Mouse (Mus musculus): Measurements from ENCODE around the gene Trim41. TPM values are rescaled to one million over a fixed set of nuclear protein-coding genes. Genes with fewer than 3 reads are reported as not detected.
"Not testable (repeated sequence)": the region's sequence is repeated elsewhere in the genome, so short reads cannot be mapped to it uniquely, and the experiment has no call there.

The Trim41 gene
- polyA plus RNA-seq, 1 experiment from 2014 or later, result 4.0 TPM

DNA sequence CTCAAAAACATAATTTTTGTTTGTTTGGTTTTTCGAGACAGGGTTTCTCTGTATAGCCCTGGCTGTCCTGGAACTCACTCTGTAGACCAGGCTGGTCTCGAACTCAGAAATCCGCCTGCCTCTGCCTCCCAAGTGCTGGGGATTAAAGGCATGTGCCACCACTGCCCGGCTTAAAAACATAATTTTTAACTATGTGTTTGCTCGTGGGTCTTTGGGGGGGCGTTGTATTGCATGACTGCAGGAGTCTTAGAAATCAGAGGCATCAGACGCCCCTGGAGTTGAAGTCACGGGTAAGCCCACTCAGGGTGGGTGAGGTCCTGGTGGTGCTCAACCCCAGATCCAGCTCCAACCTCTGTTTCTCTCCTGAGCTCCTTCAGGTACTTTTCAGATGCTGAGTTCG, 25.3 kb downstream of the Trim41 start:
- H3K4me1 ChIP-seq, result peaks cover 12% of the 10 kb centered on the region
- H3K27ac ChIP-seq; H3K4me3 ChIP-seq; H3K27me3 ChIP-seq (ENCODE audit: poor library complexity, severe bottlenecking); DNase-seq (ENCODE audit: extremely low spot score, low spot score); H3K9me3 ChIP-seq; H3K36me3 ChIP-seq (replicated peaks): not testable (repeated sequence)
- WGBS, result 91% methylated on average over 9 of the region's 9 CpGs

DNA sequence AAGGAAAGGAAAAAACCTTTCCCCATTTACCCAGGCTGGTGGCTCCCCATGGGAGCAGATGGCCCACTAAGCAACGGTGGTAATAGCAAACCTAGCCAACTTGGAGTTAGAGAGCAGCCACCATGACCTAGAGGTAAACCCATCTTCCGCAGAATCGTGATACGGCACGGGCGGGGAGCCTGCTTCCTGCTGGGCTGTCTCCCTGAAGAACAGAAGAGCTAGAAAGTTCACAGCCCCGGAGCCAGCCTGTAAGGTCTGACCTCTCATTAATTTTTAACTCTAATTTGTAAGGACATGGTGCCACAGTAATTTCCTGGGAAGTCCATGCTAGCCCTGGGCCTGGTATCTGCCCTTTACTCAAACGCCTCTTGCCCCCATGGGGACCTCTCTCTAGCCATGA, 26.2 kb downstream of the Trim41 start:
- no peaks in the 10 kb centered on the region for H3K27me3 ChIP-seq (ENCODE audit: poor library complexity, severe bottlenecking)
- no peak for DNase-seq (ENCODE audit: extremely low spot score, low spot score)
- H3K4me3 ChIP-seq, result no peak overlapping the region
- no peak overlapping the region for H3K27ac ChIP-seq
- peaks cover 12% of the 10 kb centered on the region for H3K4me1 ChIP-seq
- WGBS, result 68% methylated on average over 8 of the region's 8 CpGs
- no peaks in the 10 kb centered on the region for H3K36me3 ChIP-seq (replicated peaks)
- H3K9me3 ChIP-seq, result no peaks in the 10 kb centered on the region

DNA sequence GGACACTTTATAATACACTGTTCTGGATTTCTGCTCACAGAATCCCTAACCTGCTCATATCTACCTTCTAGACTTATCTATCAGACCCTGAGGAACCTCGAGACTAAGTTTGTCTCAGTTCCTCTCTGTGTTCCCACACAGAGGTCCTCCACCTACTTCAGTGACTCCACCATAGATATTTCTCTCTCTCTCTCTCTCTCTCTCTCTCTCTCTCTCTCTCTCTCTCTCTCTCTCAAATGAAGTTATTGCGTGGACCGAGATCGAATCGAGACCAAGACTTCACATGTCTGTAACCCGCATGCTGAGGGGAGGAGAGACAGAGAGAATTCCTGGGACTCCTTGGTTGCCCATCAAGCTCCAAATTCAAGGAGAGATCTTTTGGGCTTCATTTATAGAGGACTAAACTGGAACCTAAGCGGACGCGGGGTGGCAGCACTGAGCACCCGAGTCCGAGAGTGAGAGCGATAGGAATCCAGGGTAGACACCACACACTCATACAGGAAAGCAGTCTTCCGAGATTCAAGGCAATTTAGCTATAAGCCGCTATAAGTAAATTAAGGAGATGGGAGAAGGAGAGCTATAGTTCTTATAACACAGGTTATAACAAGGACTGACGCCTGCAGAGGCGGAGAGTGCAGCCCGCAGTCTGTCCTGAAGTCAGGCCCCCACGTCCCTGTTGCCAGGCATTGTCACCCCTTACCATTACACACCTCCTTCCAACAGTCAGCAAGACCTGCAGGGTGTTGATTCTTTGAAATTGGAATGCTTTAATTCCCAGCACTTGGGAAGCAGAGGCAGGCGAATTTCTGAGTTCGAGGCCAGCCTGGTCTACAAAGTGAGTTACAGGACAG, 27.0 kb downstream of the Trim41 start:
- no peaks in the 10 kb centered on the region for H3K27me3 ChIP-seq (ENCODE audit: poor library complexity, severe bottlenecking)
- 16% methylated on average over 20 of the region's 20 CpGs for WGBS
- peak; percentile 73 for DNase-seq (ENCODE audit: extremely low spot score, low spot score)
- no peaks in the 10 kb centered on the region for H3K36me3 ChIP-seq (replicated peaks)
- H3K9me3 ChIP-seq, result 0 out of 2 replicates have a peak, but pooled peaks cover 4% of the 10 kb centered on the region
- H3K4me3 ChIP-seq, result peak overlapping the region; percentile 40
- H3K27ac ChIP-seq, result no peak overlapping the region
- peaks cover 12% of the 10 kb centered on the region for H3K4me1 ChIP-seq

DNA sequence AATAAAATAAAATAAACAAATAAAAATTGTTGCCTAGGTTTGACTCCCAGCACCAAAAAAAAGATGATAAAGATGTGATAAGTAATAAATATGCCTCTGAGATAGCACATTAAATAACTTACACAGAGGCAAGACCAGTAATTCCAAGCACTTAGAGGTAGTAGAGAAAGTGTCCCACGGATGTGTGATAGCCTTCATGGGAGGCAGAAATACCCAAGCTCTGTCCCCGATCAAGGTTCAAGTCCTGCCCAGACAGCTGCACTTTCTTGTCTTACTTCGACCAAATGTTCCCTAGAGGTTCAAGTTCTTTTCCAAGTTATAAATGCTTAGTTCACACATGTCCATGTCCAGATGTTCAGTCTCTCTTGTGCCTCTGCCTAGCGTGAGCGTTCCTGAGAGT, 27.9 kb downstream of the Trim41 start:
- Histone ChIP-seq H3K4me3 (no peak overlapping the region), H3K27ac (no peak overlapping the region), H3K36me3 (replicated peaks) (no peaks in the 10 kb centered on the region), H3K27me3 (ENCODE audit: poor library complexity, severe bottlenecking) (no peaks in the 10 kb centered on the region), H3K4me1 (peaks cover 12% of the 10 kb centered on the region), H3K9me3 (0 out of 2 replicates have a peak, but pooled peaks cover 4% of the 10 kb centered on the region)
- no peak for DNase-seq (ENCODE audit: extremely low spot score, low spot score)
- WGBS, result 88% methylated on average over 5 of the region's 5 CpGs

DNA sequence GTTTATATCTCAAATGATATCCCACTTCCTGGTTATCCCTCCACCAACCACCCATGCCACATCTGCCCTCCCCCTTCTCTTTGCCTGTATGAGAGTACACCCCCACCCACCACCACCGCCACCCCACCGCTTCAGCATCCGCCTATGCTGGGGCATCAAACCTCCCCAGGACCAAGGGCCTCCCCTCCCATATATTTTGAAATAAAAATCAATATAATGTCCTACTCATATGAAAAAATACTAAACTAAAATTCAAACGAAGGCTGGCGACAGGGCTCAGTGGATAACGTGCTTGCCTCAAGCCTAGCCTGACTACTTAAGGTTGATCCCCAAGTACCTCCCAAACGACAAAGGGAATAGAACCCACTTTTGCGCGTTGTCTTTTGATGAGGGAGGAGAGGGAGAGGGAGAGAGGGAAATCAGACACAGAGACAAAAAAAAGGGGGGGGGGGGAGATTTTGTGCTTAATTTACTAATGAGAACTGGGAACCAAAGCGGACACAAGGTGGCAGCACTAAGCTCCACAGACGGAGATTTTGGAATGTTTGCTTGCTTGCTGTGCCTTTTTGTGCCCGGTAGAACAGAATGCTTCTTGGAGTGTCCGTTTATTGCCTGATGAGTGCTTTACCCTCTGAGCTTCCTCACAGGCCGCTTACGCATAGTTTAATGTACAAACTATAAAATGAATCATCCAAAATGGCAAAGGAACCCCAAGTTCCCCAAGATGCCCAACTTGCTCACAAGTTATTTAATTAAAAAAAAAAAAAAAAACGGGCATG, 28.7 kb downstream of the Trim41 start:
- H3K4me3 ChIP-seq, result peak overlapping the region; percentile 52
- no peaks in the 10 kb centered on the region for H3K36me3 ChIP-seq (replicated peaks)
- 11% methylated on average over 16 of the region's 16 CpGs for whole genome bisulfite sequencing
- H3K4me1 ChIP-seq, result peaks cover 12% of the 10 kb centered on the region
- peak; percentile 75 for DNase-seq (ENCODE audit: extremely low spot score, low spot score)
- H3K9me3 ChIP-seq, result 0 out of 2 replicates have a peak, but pooled peaks cover 4% of the 10 kb centered on the region
- H3K27me3 ChIP-seq (ENCODE audit: poor library complexity, severe bottlenecking), result no peaks in the 10 kb centered on the region
- peak overlapping the region; percentile 77 for H3K27ac ChIP-seq

DNA sequence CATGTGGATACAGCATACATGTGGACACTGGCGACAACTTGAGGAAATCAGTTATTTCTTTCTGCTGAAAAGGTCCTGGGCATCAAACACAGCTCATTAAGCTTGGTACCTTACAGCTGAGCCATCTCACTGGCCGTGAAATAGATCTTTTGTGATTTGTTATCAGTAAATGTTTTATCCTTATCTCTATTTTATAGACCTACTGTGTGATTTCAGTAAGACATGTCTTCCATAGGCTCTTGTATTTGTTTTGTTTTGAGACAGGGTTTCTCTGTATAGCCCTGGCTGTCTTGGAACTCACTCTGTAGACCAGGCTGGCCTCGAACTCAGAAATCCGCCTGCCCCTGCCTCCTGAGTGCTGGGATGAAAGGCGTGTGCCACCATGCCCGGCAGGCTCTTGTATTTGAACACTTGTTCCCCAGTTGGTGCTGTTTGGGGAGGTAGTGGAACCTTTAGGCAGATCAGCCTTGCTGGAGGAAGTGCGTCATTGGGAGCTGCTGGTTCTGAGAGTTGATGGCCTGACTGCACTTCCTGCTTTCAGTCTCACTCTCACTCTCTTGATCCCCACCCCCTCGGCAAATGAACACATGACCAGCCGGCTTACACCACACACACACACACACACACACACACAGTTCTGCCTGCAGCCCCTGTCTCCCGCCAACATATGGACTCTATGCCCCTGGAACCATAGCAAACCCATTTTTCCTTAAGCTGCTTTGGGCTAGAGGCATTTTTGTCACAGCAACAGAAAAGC, 29.5 kb downstream of the Trim41 start:
- no peaks in the 10 kb centered on the region for H3K27me3 ChIP-seq (ENCODE audit: poor library complexity, severe bottlenecking)
- no peaks in the 10 kb centered on the region for H3K36me3 ChIP-seq (replicated peaks)
- H3K27ac ChIP-seq, result peak overlapping the region; percentile 36; the same call in 1 of the 2 replicates
- 51% methylated on average over 10 of the region's 10 CpGs for WGBS
- DNase-seq (ENCODE audit: extremely low spot score, low spot score), result no peak
- H3K4me3 ChIP-seq, result peak overlapping the region; percentile 52
- H3K9me3 ChIP-seq, result 0 out of 2 replicates have a peak, but pooled peaks cover 4% of the 10 kb centered on the region
- H3K4me1 ChIP-seq, result peaks cover 12% of the 10 kb centered on the region

DNA sequence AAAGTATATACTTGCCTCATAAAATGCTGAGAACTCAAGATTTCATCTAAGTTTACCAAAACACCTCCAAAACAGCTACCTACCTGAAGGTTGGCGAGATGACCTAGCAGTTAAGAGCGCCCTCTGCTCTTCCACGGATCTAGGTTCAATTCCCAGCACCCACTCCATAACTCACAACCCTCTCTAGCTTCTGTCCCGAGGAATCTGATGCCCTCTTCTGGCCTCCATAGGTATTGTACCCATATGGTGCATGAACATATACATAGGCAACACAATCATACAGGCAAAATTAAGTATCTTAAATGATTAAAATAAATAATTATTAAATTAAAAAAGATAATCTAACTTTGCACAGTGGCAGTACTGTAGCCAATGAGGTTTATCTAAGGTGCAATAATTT, 34.9 kb downstream of the Trim41 start:
- Histone ChIP-seq H3K27ac (no peak overlapping the region), H3K36me3 (replicated peaks) (no peaks in the 10 kb centered on the region), H3K4me1 (no peaks in the 10 kb centered on the region), H3K27me3 (ENCODE audit: poor library complexity, severe bottlenecking) (no peaks in the 10 kb centered on the region), H3K9me3 (0 out of 2 replicates have a peak, but pooled peaks cover 4% of the 10 kb centered on the region), H3K4me3 (no peak overlapping the region)
- WGBS, result 84% methylated on average over 4 of the region's 4 CpGs
- no peak for DNase-seq (ENCODE audit: extremely low spot score, low spot score)

DNA sequence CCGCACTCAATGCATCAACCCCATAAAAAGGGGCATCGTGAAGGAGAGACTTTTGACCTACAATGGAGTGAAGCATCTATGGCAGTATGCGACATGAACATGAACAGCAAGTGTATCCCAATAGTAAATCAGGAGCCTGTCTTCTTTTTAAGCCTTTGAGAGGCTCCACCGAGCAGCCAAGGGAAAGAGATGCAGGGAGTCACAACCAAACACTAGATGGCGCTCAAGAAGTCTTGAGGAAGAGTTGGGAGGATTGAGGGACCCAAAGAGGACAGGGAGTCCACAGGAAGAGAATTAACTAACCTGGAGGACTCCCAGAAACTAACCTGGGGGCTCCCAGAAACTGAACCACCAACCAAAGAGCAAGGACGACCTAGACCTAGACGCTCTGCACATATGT, 37.7 kb downstream of the Trim41 start:
- Histone ChIP-seq H3K27ac (no peak overlapping the region), H3K36me3 (replicated peaks) (no peaks in the 10 kb centered on the region), H3K27me3 (ENCODE audit: poor library complexity, severe bottlenecking) (no peaks in the 10 kb centered on the region), H3K4me3 (no peak overlapping the region), H3K4me1 (no peaks in the 10 kb centered on the region), H3K9me3 (no peaks in the 10 kb centered on the region)
- DNase-seq (ENCODE audit: extremely low spot score, low spot score), result no peak
- WGBS, result 39% methylated on average over 7 of the region's 7 CpGs

DNA sequence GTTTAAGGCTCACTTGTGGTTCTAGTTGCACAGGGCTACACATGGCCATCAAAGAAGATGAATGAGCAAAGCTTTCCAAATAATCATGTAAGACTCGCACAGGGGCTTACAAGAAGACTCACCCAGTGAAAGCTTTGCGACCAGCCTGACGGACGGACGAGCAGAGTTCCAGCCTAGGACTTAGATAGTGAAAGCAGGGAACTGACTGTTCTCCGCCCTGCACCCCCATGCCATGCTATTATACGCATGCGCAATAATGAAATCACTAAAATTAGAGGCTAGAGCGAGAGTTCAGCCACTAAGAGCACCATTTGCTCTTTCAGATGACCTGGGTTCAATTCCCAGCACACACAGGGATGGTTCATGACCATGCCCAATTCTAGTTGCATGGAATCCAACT, 39.9 kb downstream of the Trim41 start:
- H3K27me3 ChIP-seq (ENCODE audit: poor library complexity, severe bottlenecking), result no peaks in the 10 kb centered on the region
- no peak for DNase-seq (ENCODE audit: extremely low spot score, low spot score)
- WGBS, result 94% methylated on average over 9 of the region's 9 CpGs
- no peaks in the 10 kb centered on the region for H3K4me1 ChIP-seq
- no peak overlapping the region for H3K27ac ChIP-seq
- no peaks in the 10 kb centered on the region for H3K9me3 ChIP-seq
- no peak overlapping the region for H3K4me3 ChIP-seq
- H3K36me3 ChIP-seq (replicated peaks), result no peaks in the 10 kb centered on the region

DNA sequence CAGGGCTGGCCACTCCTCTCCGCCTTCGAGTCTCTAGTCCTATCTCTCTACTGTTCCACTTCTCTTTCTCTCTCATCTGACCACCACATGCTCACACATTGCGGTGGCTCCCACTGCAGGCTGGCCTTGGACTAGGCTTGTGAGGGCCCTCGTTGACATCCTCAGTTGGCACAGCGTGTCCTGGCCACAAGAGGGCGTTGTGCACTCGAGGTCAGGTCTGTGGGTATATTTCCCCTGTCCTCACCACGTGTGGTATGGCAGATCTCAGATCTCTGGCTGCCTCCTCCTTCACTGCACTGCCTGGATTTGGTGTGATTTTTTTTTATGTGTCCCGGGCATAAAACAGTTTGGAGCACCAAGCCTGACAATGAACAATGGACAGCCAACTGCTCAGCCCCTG, 40.5 kb downstream of the Trim41 start:
- 46% methylated on average over 9 of the region's 9 CpGs for WGBS

DNA sequence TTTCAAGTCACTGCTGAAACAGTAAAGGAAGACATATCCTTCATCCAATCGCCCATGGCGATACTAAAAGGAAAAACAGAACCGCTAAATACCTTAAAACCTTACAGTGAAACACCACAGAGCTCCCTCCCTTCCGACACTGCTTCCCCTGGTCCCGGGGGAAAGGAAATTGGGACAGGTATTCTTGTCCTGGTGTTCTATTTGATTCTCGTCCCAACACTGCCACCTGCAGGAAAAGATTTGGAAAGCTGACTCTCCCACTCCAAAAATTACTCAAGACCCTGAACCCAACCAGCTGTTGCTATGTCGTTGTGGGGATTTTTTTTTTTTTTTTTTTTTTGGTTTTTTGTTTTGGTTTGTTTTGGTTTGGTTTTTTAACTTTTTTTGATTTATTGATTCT, 41.7 kb downstream of the Trim41 start:
- 5% methylated on average over 7 of the region's 7 CpGs for WGBS
- H3K4me3 ChIP-seq, result no peak overlapping the region
- peak; percentile 54 for DNase-seq (ENCODE audit: extremely low spot score, low spot score)
- no peak overlapping the region for H3K27ac ChIP-seq
- no peaks in the 10 kb centered on the region for H3K36me3 ChIP-seq (replicated peaks)
- no peaks in the 10 kb centered on the region for H3K27me3 ChIP-seq (ENCODE audit: poor library complexity, severe bottlenecking)
- no peaks in the 10 kb centered on the region for H3K9me3 ChIP-seq
- no peaks in the 10 kb centered on the region for H3K4me1 ChIP-seq

More for the DNA sequence above, 40.5 kb downstream of the Trim41 start:
- Histone ChIP-seq H3K9me3 (no peaks in the 10 kb centered on the region), H3K36me3 (replicated peaks) (no peaks in the 10 kb centered on the region), H3K4me1 (no peaks in the 10 kb centered on the region), H3K27ac (no peak overlapping the region), H3K4me3 (no peak overlapping the region), H3K27me3 (ENCODE audit: poor library complexity, severe bottlenecking) (no peaks in the 10 kb centered on the region)
- no peak for DNase-seq (ENCODE audit: extremely low spot score, low spot score)

DNA sequence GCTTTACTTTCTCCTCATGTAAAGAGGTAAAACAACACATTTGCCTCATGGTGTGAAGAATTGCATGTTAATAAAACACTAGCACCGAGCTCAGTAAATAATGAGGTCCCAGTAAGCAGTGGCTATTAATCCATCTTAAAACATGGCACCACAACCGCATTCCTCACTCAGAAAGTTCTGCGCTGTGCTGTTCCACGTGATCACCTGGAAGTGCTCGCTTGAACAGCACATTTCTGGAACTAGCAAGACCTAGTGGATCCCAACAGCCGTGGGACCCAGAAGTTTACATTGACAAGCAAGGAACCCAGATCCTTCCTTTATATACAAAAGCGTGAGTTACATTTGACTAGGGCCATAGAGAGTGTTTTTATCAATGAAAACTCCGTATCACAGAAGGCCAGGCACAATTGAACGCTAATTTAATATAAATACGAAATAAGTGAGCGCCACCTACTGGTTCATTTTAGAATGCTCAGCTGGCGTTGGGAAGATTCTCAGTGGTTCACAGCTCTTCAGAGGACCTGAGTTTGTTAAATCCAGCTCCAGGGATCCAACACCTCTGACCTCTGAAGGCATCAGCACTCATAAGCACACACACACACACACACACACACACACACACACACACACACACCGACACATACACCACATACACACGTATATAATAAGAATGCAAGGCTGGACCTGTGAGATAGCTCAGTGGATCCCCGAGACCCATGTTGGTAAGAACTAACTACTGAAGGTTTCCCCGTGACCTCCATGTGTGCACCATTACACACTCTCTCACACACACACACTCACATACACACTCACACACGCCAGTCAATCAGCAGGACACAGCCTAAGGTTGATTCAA, 42.5 kb downstream of the Trim41 start:
- no peaks in the 10 kb centered on the region for H3K4me1 ChIP-seq
- no peaks in the 10 kb centered on the region for H3K36me3 ChIP-seq (replicated peaks)
- H3K27ac ChIP-seq, result no peak overlapping the region
- no peaks in the 10 kb centered on the region for H3K27me3 ChIP-seq (ENCODE audit: poor library complexity, severe bottlenecking)
- H3K4me3 ChIP-seq, result peak overlapping the region; percentile 18; the same call in 1 of the 2 replicates
- 42% methylated on average over 17 of the region's 17 CpGs for WGBS
- H3K9me3 ChIP-seq, result no peaks in the 10 kb centered on the region
- DNase-seq (ENCODE audit: extremely low spot score, low spot score), result peak; percentile 44
